Mouse (Mus musculus) stomach, embryonic 16.5 days (tissue): Measurements from ENCODE around the gene Lce1h. TPM values are rescaled to one million over a fixed set of nuclear protein-coding genes. Genes with fewer than 3 reads are reported as not detected.

Experiments
- ATAC-seq: fragments of 200-750 bp; cut with Nextera tagmentation; 2 replicates; pipeline ENCODE4 v1.8.0; 2017; ENCODE audit warnings: moderate number of reproducible peaks, moderate TSS enrichment; ENCODE audit not compliant: insufficient read depth, low FRiP score
- H3K27ac ChIP-seq: fragments of 300-500 bp; sonication (generic); 2 replicates; pipeline ENCODE4 v1.5.1; 2014; ENCODE audit warnings: low read length
- H3K27me3 ChIP-seq: fragments of 300-500 bp; sonication (generic); 2 replicates; pipeline ENCODE4 v1.6.1; 2014; ENCODE audit warnings: low read length, control low read depth, mixed read lengths; ENCODE audit not compliant: control insufficient read depth, insufficient read depth
- H3K36me3 ChIP-seq: fragments of 300-500 bp; sonication (generic); 2 replicates; pipeline ENCODE4 v1.6.1; 2014; ENCODE audit warnings: low read length; ENCODE audit not compliant: control insufficient read depth, insufficient read depth
- H3K4me1 ChIP-seq: fragments of 300-500 bp; sonication (generic); 2 replicates; pipeline ENCODE4 v1.6.1; 2014; ENCODE audit warnings: low read length, control low read depth, mixed read lengths; ENCODE audit not compliant: control insufficient read depth, insufficient read depth
- H3K4me2 ChIP-seq: fragments of 300-500 bp; sonication (generic); 2 replicates; pipeline ENCODE4 v1.6.1; 2014; ENCODE audit warnings: low read depth, low read length, mixed read lengths
- H3K4me3 ChIP-seq: fragments of 300-500 bp; sonication (generic); replicated peaks from 2 replicates; pipeline ENCODE4 v1.5.1; 2014; ENCODE audit warnings: mild to moderate bottlenecking, low read length
- H3K9ac ChIP-seq: fragments of 300-500 bp; sonication (generic); 2 replicates; pipeline ENCODE4 v1.6.1; 2014; ENCODE audit warnings: low read length
- H3K9me3 ChIP-seq: fragments of 300-500 bp; sonication (generic); replicated peaks from 2 replicates; pipeline ENCODE4 v1.6.1; 2016; ENCODE audit warnings: low read length, control low read depth; ENCODE audit not compliant: control insufficient read depth
- WGBS: fragments of 180-500 bp; shearing (Covaris S2); extraction: QIAGEN DNeasy Blood & Tissue Kit; methylation state at CpG from one replicate; pipeline ENCODE4 v1.1.7; 2014; 5-methylcytosine and 5-hydroxymethylcytosine counted together
- polyA plus RNA-seq: library from polyadenylated mRNA; unstranded; fragments of >200 nt; fragmentation: Nextera tagmentation; extraction: Ambion mirVana; gene quantifications from 2 replicates; pipeline ENCODE4 v1.2.1, GENCODE M21; 2015

Gene Lce1h
- polyA plus RNA-seq = not detected in 2 replicates

DNA sequence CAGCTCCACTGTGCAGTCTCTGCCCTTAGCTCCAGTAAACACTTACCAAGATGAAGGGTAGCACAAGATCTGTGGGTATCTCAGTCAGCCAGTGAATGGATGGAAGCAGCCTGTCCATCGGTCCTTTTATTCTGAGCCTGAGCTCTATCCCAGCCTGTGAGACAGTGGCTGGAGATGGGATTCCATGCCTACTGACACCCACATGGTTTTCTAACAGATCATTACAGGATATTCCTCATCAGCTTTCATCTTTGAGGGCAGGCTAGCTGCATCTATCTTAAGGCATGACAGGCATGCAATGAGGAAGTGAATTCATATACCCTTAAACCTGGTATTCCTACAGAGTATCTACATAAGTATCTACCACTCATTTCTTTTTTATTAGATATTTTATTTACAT lies at the start of gene Lce1h:
Lce1h (minus strand) TSS at position 101 of the 400 bp plus-strand sequence.
- WGBS = 90% methylated on average over 1 of the region's 1 CpGs
- H3K27me3 ChIP-seq = no peaks in the 10 kb centered on the region
- H3K9ac ChIP-seq = no peak within 1 kb of the TSS
- H3K27ac ChIP-seq = no peak within 1 kb of the TSS
- no peak within 1 kb of the TSS for H3K4me3 ChIP-seq
- no peaks in the 10 kb centered on the region for H3K9me3 ChIP-seq
- no peak within 1 kb of the TSS for H3K4me2 ChIP-seq
- no peak for ATAC-seq
- no peaks in the 10 kb centered on the region for H3K4me1 ChIP-seq
- H3K36me3 ChIP-seq = no peaks in the 10 kb centered on the region

- no peaks in the 10 kb centered on the region for H3K4me1 ChIP-seq
- ATAC-seq = no peak
- H3K27me3 ChIP-seq = no peaks in the 10 kb centered on the region
- no peak within 1 kb of the TSS for H3K4me2 ChIP-seq
- no peaks in the 10 kb centered on the region for H3K9me3 ChIP-seq
- no peak within 1 kb of the TSS for H3K4me3 ChIP-seq
- H3K9ac ChIP-seq = no peak within 1 kb of the TSS
- no peak within 1 kb of the TSS for H3K27ac ChIP-seq
- no peaks in the 10 kb centered on the region for H3K36me3 ChIP-seq
Observed at GRCm38 (mm10) chr3:92807791-92808190, 42.9 kb upstream of the Lce1h start, which contains the start of gene Lce1k. Gene Lce1k (minus strand): TSS chr3:92807891.

DNA sequence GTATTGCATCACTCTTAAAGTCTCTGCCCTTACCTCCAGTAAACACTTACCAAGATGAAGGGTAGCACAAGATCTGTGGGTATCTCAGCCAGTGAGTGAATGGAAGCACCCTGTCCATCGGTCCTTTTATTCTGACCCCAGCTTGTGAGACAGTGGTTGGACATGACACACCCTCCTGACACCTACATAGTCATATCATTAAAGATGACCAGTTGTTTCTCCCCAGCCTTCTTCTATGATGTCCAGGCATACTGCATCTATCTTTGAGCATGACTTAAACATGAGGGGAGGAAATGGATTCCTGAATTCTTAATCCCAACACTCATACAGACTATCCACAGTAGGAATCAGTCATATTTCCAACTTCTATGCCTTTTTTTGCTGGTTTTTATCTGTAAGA lies 25.5 kb upstream of the Lce1h start, which contains the start of gene Lce1j:
Lce1j (minus strand) TSS at position 101 of the 400 bp plus-strand sequence.
- Histone ChIP-seq H3K4me1 (no peaks in the 10 kb centered on the region), H3K9me3 (no peaks in the 10 kb centered on the region), H3K4me2 (no peak within 1 kb of the TSS), H3K27ac (no peak within 1 kb of the TSS), H3K4me3 (no peak within 1 kb of the TSS), H3K36me3 (no peaks in the 10 kb centered on the region), H3K27me3 (no peaks in the 10 kb centered on the region), H3K9ac (no peak within 1 kb of the TSS)
- no peak for ATAC-seq
- 78% methylated on average over 1 of the region's 1 CpGs for WGBS

DNA sequence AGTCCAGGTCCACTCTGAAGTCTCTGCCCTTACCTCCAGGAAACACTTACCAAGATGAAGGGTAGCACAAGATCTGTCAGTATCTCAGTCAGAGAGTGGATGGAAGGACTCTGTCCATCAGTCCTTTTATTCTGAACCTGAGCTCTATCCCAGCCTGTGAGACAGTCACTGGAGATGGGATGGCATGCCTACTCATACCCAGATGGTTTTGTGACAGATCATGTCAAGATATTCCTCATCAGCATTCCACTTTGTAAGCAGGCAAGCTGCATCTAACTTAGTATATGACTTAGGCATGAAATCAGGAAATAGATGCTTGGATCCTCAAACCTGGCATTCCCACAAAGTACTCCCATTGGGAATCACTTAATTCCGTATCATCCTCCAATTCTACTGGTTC lies 13.9 kb upstream of the Lce1h start, which contains the start of gene Lce1i:
Lce1i (minus strand) TSS at position 101 of the 400 bp plus-strand sequence.
- Histone ChIP-seq H3K27ac (no peak within 1 kb of the TSS), H3K4me3 (no peak within 1 kb of the TSS), H3K36me3 (no peaks in the 10 kb centered on the region), H3K27me3 (no peaks in the 10 kb centered on the region), H3K9ac (no peak within 1 kb of the TSS), H3K4me2 (no peak within 1 kb of the TSS), H3K9me3 (no peaks in the 10 kb centered on the region), H3K4me1 (no peaks in the 10 kb centered on the region)
- WGBS = 86% methylated on average over 1 of the region's 1 CpGs
- no peak for ATAC-seq

GRCm38 (mm10) chr3:92771573-92771972 lies 6.7 kb upstream of the Lce1h start:
- H3K27me3 ChIP-seq = no peaks in the 10 kb centered on the region
- no peaks in the 10 kb centered on the region for H3K9me3 ChIP-seq
- no peaks in the 10 kb centered on the region for H3K36me3 ChIP-seq
- H3K4me1 ChIP-seq = no peaks in the 10 kb centered on the region
- 14% methylated on average over 3 of the region's 3 CpGs for WGBS
- no peak overlapping the region for H3K27ac ChIP-seq
- no peak overlapping the region for H3K4me3 ChIP-seq
- H3K4me2 ChIP-seq = no peak overlapping the region
- ATAC-seq = no peak
- H3K9ac ChIP-seq = no peak overlapping the region

DNA sequence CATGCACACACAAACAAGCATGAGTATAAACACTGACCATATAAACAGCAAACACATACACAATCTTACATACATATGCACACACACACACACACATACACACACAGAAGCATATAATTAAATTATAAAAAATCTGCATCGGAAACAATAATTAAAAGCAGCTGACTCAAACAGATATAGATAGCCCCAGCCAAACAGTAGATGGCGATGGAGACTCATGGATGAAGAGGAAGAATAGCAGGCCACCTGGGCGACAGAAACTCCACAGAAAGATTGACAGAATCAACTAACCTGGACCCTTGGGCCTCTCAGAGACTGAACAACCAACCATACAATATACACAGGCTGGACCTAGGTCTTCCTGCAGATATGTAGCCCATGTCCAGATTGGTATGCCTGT lies 11.7 kb downstream of the Lce1h start:
- no peaks in the 10 kb centered on the region for H3K36me3 ChIP-seq
- ATAC-seq = no peak
- H3K4me3 ChIP-seq = no peak overlapping the region
- H3K27ac ChIP-seq = no peak overlapping the region
- WGBS = 34% methylated on average over 3 of the region's 3 CpGs
- no peaks in the 10 kb centered on the region for H3K27me3 ChIP-seq
- H3K4me1 ChIP-seq = no peaks in the 10 kb centered on the region
- H3K9ac ChIP-seq = no peak overlapping the region
- no peak overlapping the region for H3K4me2 ChIP-seq
- no peaks in the 10 kb centered on the region for H3K9me3 ChIP-seq

GRCm38 (mm10) chr3:92752238-92752637 lies 12.6 kb downstream of the Lce1h start, which contains the start of gene Lce1g:
Gene Lce1g (minus strand): TSS chr3:92752338.
- WGBS = 83% methylated on average over 1 of the region's 1 CpGs

GRCm38 (mm10) chr3:92738996-92739395 lies 25.9 kb downstream of the Lce1h start, which contains the start of gene Gm38119:
Gene Gm38119 (minus strand): TSS chr3:92739096.
- no peaks in the 10 kb centered on the region for H3K9me3 ChIP-seq
- no peaks in the 10 kb centered on the region for H3K4me1 ChIP-seq
- no peak within 1 kb of the TSS for H3K27ac ChIP-seq
- no peak within 1 kb of the TSS for H3K4me2 ChIP-seq
- H3K27me3 ChIP-seq = no peaks in the 10 kb centered on the region
- no peak within 1 kb of the TSS for H3K4me3 ChIP-seq
- H3K36me3 ChIP-seq = no peaks in the 10 kb centered on the region
- H3K9ac ChIP-seq = no peak within 1 kb of the TSS
- 66% methylated on average over 1 of the region's 1 CpGs for WGBS
- ATAC-seq = no peak

More at GRCm38 (mm10) chr3:92752238-92752637, 12.6 kb downstream of the Lce1h start, which contains the start of gene Lce1g:
- H3K9me3 ChIP-seq = no peaks in the 10 kb centered on the region
- H3K9ac ChIP-seq = no peak within 1 kb of the TSS
- no peak within 1 kb of the TSS for H3K4me2 ChIP-seq
- H3K4me3 ChIP-seq = no peak within 1 kb of the TSS
- H3K36me3 ChIP-seq = no peaks in the 10 kb centered on the region
- no peaks in the 10 kb centered on the region for H3K4me1 ChIP-seq
- ATAC-seq = no peak
- no peaks in the 10 kb centered on the region for H3K27me3 ChIP-seq
- H3K27ac ChIP-seq = no peak within 1 kb of the TSS

DNA sequence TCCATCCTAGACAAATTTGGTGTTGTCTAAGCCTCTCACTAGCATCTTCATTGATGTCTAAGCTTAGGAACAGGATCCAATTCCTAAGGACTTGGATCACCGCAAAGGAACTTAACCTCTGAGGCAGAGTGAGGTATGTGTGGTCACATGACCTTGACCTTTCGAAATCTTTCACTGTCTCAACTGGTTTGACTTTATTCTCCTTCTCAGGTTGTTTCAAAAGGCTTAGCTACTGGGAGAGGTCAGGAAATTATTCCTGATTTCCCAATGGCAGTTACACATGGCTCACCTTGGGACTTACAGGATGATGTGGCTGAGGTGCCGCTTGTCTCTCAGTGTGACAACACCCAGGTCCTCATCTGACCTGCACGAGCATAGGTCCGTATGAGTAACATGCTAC lies 42.2 kb downstream of the Lce1h start:
- Histone ChIP-seq H3K4me3 (no peak overlapping the region), H3K27ac (no peak overlapping the region), H3K4me2 (no peak overlapping the region), H3K36me3 (no peaks in the 10 kb centered on the region), H3K27me3 (no peaks in the 10 kb centered on the region), H3K4me1 (no peaks in the 10 kb centered on the region), H3K9ac (no peak overlapping the region), H3K9me3 (no peaks in the 10 kb centered on the region)
- 77% methylated on average over 5 of the region's 5 CpGs for WGBS
- no peak for ATAC-seq
